Mouse (Mus musculus): ENCODE measurements around the gene Arl8a. TPM values are rescaled to one million over a fixed set of nuclear protein-coding genes. Genes with fewer than 3 reads are reported as not detected.
"Not testable (repeated sequence)": the region's sequence is repeated elsewhere in the genome, so short reads cannot be mapped to it uniquely, and the experiment has no call there.

The Arl8a gene
- polyA plus RNA-seq (2014; fragmentation: Nextera tagmentation; extraction: Ambion mirVana), result 213 and 251 TPM in 2 replicates

- Histone ChIP-seq H3K27ac (ENCODE audit: low read depth, low read length) (peak within 1 kb of the TSS; percentile 90), H3K4me3 (ENCODE audit: low read depth, low read length) (peak within 1 kb of the TSS; percentile 98), H3K36me3 (ENCODE audit: control insufficient read depth, insufficient read depth, low read length) (peaks cover 1% of the 10 kb centered on the region; the same call in 1 of the 2 replicates), H3K9ac (ENCODE audit: low read length) (peak within 1 kb of the TSS; percentile 98), H3K27me3 (replicated peaks; ENCODE audit: control insufficient read depth, insufficient read depth, low read length) (no peaks in the 10 kb centered on the region), H3K4me1 (ENCODE audit: control insufficient read depth, insufficient read depth, low read length) (peaks cover 15% of the 10 kb centered on the region), H3K4me2 (ENCODE audit: low read length) (peak within 1 kb of the TSS; percentile 73), H3K9me3 (replicated peaks; ENCODE audit: control insufficient read depth, low read length) (no peaks in the 10 kb centered on the region)
- under 1% methylated on average over 71 of the region's 78 CpGs for WGBS
- DNase-seq (ENCODE audit: low spot score) (peak; percentile 89), ATAC-seq (peak; percentile 86)
Measured at GRCm38 (mm10) chr1:135146077-135146945, at the start of gene Arl8a. Gene Arl8a, plus strand, starts transcription at chr1:135146824.

- H3K4me2 ChIP-seq (ENCODE audit: low read length), result no peak overlapping the region
Measured at GRCm38 (mm10) chr1:135097441-135097840, 49.2 kb upstream of the Arl8a start.

DNA sequence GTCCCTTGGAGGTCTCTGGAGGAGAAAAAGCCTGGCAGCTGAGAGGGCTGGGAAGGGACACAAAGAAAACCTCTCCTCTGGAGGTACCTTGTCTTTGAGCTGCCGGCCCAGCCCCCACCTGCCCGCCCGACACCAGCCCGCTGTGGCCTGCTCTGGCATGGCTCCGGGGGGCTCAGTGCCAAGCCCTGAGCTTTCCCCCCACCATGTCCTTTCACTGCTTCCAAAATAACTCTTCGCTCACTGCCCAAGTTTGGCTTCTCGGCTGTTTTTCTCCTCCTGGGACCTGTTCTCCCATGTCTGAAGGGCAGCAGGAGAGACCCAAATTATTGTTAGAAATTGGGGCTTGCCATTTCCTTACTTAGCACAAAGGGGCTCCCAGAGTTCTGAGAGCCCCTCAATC, 48.2 kb upstream of the Arl8a start:
- WGBS, result 60% methylated on average over 6 of the region's 7 CpGs
- DNase-seq (ENCODE audit: low spot score) (no peak), ATAC-seq (no peak)
- H3K27me3 ChIP-seq (replicated peaks; ENCODE audit: control insufficient read depth, insufficient read depth, low read length), result peaks cover 7% of the 10 kb centered on the region; the same call in 1 of the 2 replicates
- no peak overlapping the region for H3K4me2 ChIP-seq (ENCODE audit: low read length)
- no peaks in the 10 kb centered on the region for H3K36me3 ChIP-seq (ENCODE audit: control insufficient read depth, insufficient read depth, low read length)
- no peak overlapping the region for H3K27ac ChIP-seq (ENCODE audit: low read depth, low read length)
- H3K9me3 ChIP-seq (replicated peaks; ENCODE audit: control insufficient read depth, low read length), result no peaks in the 10 kb centered on the region
- no peak overlapping the region for H3K9ac ChIP-seq (ENCODE audit: low read length)
- 0 out of 2 replicates have a peak, but pooled peaks cover 3% of the 10 kb centered on the region for H3K4me1 ChIP-seq (ENCODE audit: control insufficient read depth, insufficient read depth, low read length)
- no peak overlapping the region for H3K4me3 ChIP-seq (ENCODE audit: low read depth, low read length)

More at GRCm38 (mm10) chr1:135097441-135097840, 49.2 kb upstream of the Arl8a start:
- Histone ChIP-seq H3K9ac (ENCODE audit: low read length) (no peak overlapping the region), H3K27me3 (replicated peaks; ENCODE audit: control insufficient read depth, insufficient read depth, low read length) (peaks cover under 1% of the 10 kb centered on the region; the same call in 1 of the 2 replicates), H3K9me3 (replicated peaks; ENCODE audit: control insufficient read depth, low read length) (no peaks in the 10 kb centered on the region), H3K4me3 (ENCODE audit: low read depth, low read length) (no peak overlapping the region), H3K4me1 (ENCODE audit: control insufficient read depth, insufficient read depth, low read length) (0 out of 2 replicates have a peak, but pooled peaks cover 3% of the 10 kb centered on the region), H3K36me3 (ENCODE audit: control insufficient read depth, insufficient read depth, low read length) (no peaks in the 10 kb centered on the region), H3K27ac (ENCODE audit: low read depth, low read length) (no peak overlapping the region)
- ATAC-seq (no peak), DNase-seq (ENCODE audit: low spot score) (no peak)
- WGBS, result 93% methylated on average over 6 of the region's 6 CpGs

- Histone ChIP-seq H3K4me3 (ENCODE audit: low read depth, low read length) (no peak overlapping the region), H3K36me3 (ENCODE audit: control insufficient read depth, insufficient read depth, low read length) (no peaks in the 10 kb centered on the region), H3K9ac (ENCODE audit: low read length) (no peak overlapping the region), H3K4me2 (ENCODE audit: low read length) (no peak overlapping the region), H3K27me3 (replicated peaks; ENCODE audit: control insufficient read depth, insufficient read depth, low read length) (peaks cover 27% of the 10 kb centered on the region), H3K4me1 (ENCODE audit: control insufficient read depth, insufficient read depth, low read length) (0 out of 2 replicates have a peak, but pooled peaks cover 3% of the 10 kb centered on the region), H3K27ac (ENCODE audit: low read depth, low read length) (no peak overlapping the region), H3K9me3 (replicated peaks; ENCODE audit: control insufficient read depth, low read length) (no peaks in the 10 kb centered on the region)
- ATAC-seq (no peak), DNase-seq (ENCODE audit: low spot score) (no peak)
- WGBS, result 37% methylated on average over 7 of the region's 7 CpGs
Measured at GRCm38 (mm10) chr1:135100400-135100799, 46.2 kb upstream of the Arl8a start.

- Histone ChIP-seq H3K36me3 (ENCODE audit: control insufficient read depth, insufficient read depth, low read length) (no peaks in the 10 kb centered on the region), H3K27me3 (replicated peaks; ENCODE audit: control insufficient read depth, insufficient read depth, low read length) (peaks cover 38% of the 10 kb centered on the region), H3K9ac (ENCODE audit: low read length) (peak within 1 kb of the TSS; percentile 37; the same call in 1 of the 2 replicates), H3K4me3 (ENCODE audit: low read depth, low read length) (peak within 1 kb of the TSS; percentile 27), H3K4me1 (ENCODE audit: control insufficient read depth, insufficient read depth, low read length) (no peaks in the 10 kb centered on the region), H3K4me2 (ENCODE audit: low read length) (peak within 1 kb of the TSS; percentile 58), H3K27ac (ENCODE audit: low read depth, low read length) (no peak within 1 kb of the TSS), H3K9me3 (replicated peaks; ENCODE audit: control insufficient read depth, low read length) (no peaks in the 10 kb centered on the region)
- under 1% methylated on average over 28 of the region's 40 CpGs for WGBS
- ATAC-seq (0 out of 2 replicates have a peak, but pooled peaks have one; percentile 25), DNase-seq (ENCODE audit: low spot score) (peak; percentile 15)
Measured at GRCm38 (mm10) chr1:135105124-135105523, 41.5 kb upstream of the Arl8a start, which contains the start of gene Lgr6. Gene Lgr6, minus strand, starts transcription at chr1:135105276.

GRCm38 (mm10) chr1:135105951-135106350, 40.7 kb upstream of the Arl8a start:
- 1% methylated on average over 8 of the region's 8 CpGs for WGBS
- H3K4me3 ChIP-seq (ENCODE audit: low read depth, low read length), result no peak overlapping the region
- H3K4me2 ChIP-seq (ENCODE audit: low read length), result no peak overlapping the region; the same call in 1 of the 2 replicates
- peaks cover 38% of the 10 kb centered on the region for H3K27me3 ChIP-seq (replicated peaks; ENCODE audit: control insufficient read depth, insufficient read depth, low read length)
- H3K27ac ChIP-seq (ENCODE audit: low read depth, low read length), result no peak overlapping the region
- no peak overlapping the region for H3K9ac ChIP-seq (ENCODE audit: low read length)
- no peaks in the 10 kb centered on the region for H3K4me1 ChIP-seq (ENCODE audit: control insufficient read depth, insufficient read depth, low read length)
- no peaks in the 10 kb centered on the region for H3K9me3 ChIP-seq (replicated peaks; ENCODE audit: control insufficient read depth, low read length)
- DNase-seq (ENCODE audit: low spot score) (peak; percentile 66), ATAC-seq (0 out of 2 replicates have a peak, but pooled peaks have one; percentile 10)
- H3K36me3 ChIP-seq (ENCODE audit: control insufficient read depth, insufficient read depth, low read length), result no peaks in the 10 kb centered on the region

DNA sequence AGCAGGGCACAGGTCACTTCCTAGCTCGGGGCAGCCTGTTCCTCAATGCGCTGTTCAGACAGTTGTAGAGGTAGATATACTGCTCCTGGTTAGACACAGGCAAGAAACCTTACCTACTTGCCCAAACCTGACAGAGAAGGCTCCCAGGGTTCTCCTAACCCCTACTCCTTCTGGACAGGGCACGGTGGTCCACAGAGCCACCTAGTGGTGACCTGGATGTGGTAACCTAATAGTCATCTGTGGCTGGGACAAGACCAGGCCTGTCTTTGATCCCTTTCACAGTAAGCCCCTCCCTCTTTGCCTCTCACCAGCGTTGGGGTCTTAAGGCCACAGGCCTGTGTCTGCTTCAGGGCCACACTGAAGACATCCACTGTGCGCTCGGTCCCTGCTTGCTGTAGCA, 38.0 kb upstream of the Arl8a start:
- no peak for ATAC-seq
- H3K36me3 ChIP-seq (ENCODE audit: control insufficient read depth, insufficient read depth, low read length), result no peaks in the 10 kb centered on the region
- no peak overlapping the region for H3K4me2 ChIP-seq (ENCODE audit: low read length)
- H3K4me3 ChIP-seq (ENCODE audit: low read depth, low read length), result no peak overlapping the region
- peak; percentile 33 for DNase-seq (ENCODE audit: low spot score)
- no peak overlapping the region for H3K27ac ChIP-seq (ENCODE audit: low read depth, low read length)
- no peak overlapping the region for H3K9ac ChIP-seq (ENCODE audit: low read length)
- peaks cover 29% of the 10 kb centered on the region for H3K27me3 ChIP-seq (replicated peaks; ENCODE audit: control insufficient read depth, insufficient read depth, low read length)
- H3K9me3 ChIP-seq (replicated peaks; ENCODE audit: control insufficient read depth, low read length), result no peaks in the 10 kb centered on the region
- H3K4me1 ChIP-seq (ENCODE audit: control insufficient read depth, insufficient read depth, low read length), result no peaks in the 10 kb centered on the region
- WGBS, result 43% methylated on average over 6 of the region's 6 CpGs

DNA sequence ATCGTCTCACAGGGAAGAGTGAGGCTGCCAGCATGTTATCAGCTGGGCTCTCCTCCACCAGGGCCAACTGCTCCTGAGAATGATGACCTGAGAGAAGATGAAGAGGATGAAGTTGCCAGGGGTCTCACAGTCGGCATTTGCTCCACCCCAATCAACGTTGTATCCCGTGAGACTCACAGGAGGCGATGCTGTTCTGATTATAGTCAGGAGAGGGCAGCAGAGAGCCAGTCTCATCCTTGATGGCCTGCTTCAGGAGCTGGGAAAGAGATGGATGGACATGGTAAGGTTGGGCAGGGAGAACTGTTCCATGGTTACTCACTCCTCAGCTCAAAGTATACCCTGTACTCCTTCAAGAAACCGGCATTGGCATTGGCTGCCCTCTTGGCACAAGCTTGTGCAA, 36.5 kb upstream of the Arl8a start:
- WGBS, result 19% methylated on average over 6 of the region's 6 CpGs
- H3K9me3 ChIP-seq (replicated peaks; ENCODE audit: control insufficient read depth, low read length), result no peaks in the 10 kb centered on the region
- H3K4me3 ChIP-seq (ENCODE audit: low read depth, low read length), result no peak overlapping the region
- peaks cover 14% of the 10 kb centered on the region for H3K27me3 ChIP-seq (replicated peaks; ENCODE audit: control insufficient read depth, insufficient read depth, low read length)
- H3K9ac ChIP-seq (ENCODE audit: low read length), result no peak overlapping the region
- ATAC-seq (no peak), DNase-seq (ENCODE audit: low spot score) (peak; percentile 75)
- no peak overlapping the region for H3K4me2 ChIP-seq (ENCODE audit: low read length)
- no peaks in the 10 kb centered on the region for H3K36me3 ChIP-seq (ENCODE audit: control insufficient read depth, insufficient read depth, low read length)
- H3K27ac ChIP-seq (ENCODE audit: low read depth, low read length), result no peak overlapping the region
- no peaks in the 10 kb centered on the region for H3K4me1 ChIP-seq (ENCODE audit: control insufficient read depth, insufficient read depth, low read length)

DNA sequence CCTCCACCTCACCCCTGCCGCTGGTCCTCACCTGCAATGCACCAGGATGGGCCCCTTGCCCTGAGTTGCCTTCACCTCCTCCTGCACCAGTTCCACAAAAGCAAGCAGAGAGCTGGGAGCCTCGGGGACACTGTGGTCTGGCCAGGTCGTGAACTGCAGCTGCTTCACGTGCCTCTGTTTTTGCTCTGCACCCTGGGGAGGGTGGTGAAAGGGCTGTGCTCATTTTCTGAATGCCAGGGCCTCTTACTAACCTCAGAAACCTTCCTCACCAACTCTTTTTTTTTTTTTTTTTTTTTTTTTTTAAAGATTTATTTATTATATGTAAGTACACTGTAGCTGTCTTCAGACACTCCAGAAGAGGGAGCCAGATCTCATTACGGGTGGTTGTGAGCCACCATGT, 35.4 kb upstream of the Arl8a start:
- not testable (repeated sequence) for DNase-seq (ENCODE audit: low spot score); H3K4me3 ChIP-seq (ENCODE audit: low read depth, low read length)

More for the DNA sequence above, 35.4 kb upstream of the Arl8a start:
- not testable (repeated sequence) for H3K4me2 ChIP-seq (ENCODE audit: low read length); H3K27me3 ChIP-seq (replicated peaks; ENCODE audit: control insufficient read depth, insufficient read depth, low read length); H3K36me3 ChIP-seq (ENCODE audit: control insufficient read depth, insufficient read depth, low read length); H3K4me1 ChIP-seq (ENCODE audit: control insufficient read depth, insufficient read depth, low read length); H3K9me3 ChIP-seq (replicated peaks; ENCODE audit: control insufficient read depth, low read length); H3K9ac ChIP-seq (ENCODE audit: low read length); ATAC-seq; H3K27ac ChIP-seq (ENCODE audit: low read depth, low read length)
- 64% methylated on average over 4 of the region's 5 CpGs for WGBS

Measured in forebrain, embryonic 14.5 days (tissue).